Mouse (Mus musculus) lung, embryonic 16.5 days (tissue): ENCODE data around the gene Slc39a8. TPM values are rescaled to one million over a fixed set of nuclear protein-coding genes. Genes with fewer than 3 reads are reported as not detected.

Experiments
- ATAC-seq: fragments of 200-750 bp; cut with Nextera tagmentation; 2 replicates; pipeline ENCODE4 v1.8.0; 2017; ENCODE audit warnings: low read depth, mild to moderate bottlenecking, moderate library complexity
- H3K27ac ChIP-seq: fragments of 300-500 bp; sonication (generic); 2 replicates; pipeline ENCODE4 v1.5.1; 2014; ENCODE audit warnings: mild to moderate bottlenecking, control low read depth, low read length
- H3K27me3 ChIP-seq: fragments of 300-500 bp; sonication (generic); 2 replicates; pipeline ENCODE4 v1.6.1; 2014; ENCODE audit warnings: low read depth, low read length, mixed read lengths; ENCODE audit not compliant: control insufficient read depth, insufficient read depth
- H3K36me3 ChIP-seq: fragments of 300-500 bp; sonication (generic); 2 replicates; pipeline ENCODE4 v1.6.1; 2014; ENCODE audit warnings: low read length; ENCODE audit not compliant: control insufficient read depth, insufficient read depth
- H3K4me1 ChIP-seq: fragments of 300-500 bp; sonication (generic); replicated peaks from 2 replicates; pipeline ENCODE4 v1.6.1; 2014; ENCODE audit warnings: low read length, mixed read lengths; ENCODE audit not compliant: control insufficient read depth, insufficient read depth
- H3K4me2 ChIP-seq: fragments of 300-500 bp; sonication (generic); 2 replicates; pipeline ENCODE4 v1.6.1; 2014; ENCODE audit warnings: low read depth, low read length, control low read depth
- H3K4me3 ChIP-seq: fragments of 300-500 bp; sonication (generic); 2 replicates; pipeline ENCODE4 v1.5.1; 2014; ENCODE audit warnings: mild to moderate bottlenecking, low read length, control low read depth
- H3K9ac ChIP-seq: fragments of 300-500 bp; sonication (generic); 2 replicates; pipeline ENCODE4 v1.6.1; 2014; ENCODE audit warnings: low read length, control low read depth
- H3K9me3 ChIP-seq: fragments of 300-500 bp; sonication (generic); 2 replicates; pipeline ENCODE4 v1.6.1; 2016; ENCODE audit warnings: low read length; ENCODE audit not compliant: control insufficient read depth
- WGBS: fragments of 180-500 bp; shearing (Covaris S2); extraction: QIAGEN DNeasy Blood & Tissue Kit; methylation state at CpG from one replicate; pipeline ENCODE4 v1.1.7; 2014; 5-methylcytosine and 5-hydroxymethylcytosine counted together
- polyA plus RNA-seq: library from polyadenylated mRNA; unstranded; fragments of >200 nt; fragmentation: Nextera tagmentation; extraction: Ambion mirVana; gene quantifications from 2 replicates; pipeline ENCODE4 v1.2.1, GENCODE M21; 2015

Gene Slc39a8
- polyA plus RNA-seq, 1 experiment from 2014 or later: 20.2 TPM

DNA sequence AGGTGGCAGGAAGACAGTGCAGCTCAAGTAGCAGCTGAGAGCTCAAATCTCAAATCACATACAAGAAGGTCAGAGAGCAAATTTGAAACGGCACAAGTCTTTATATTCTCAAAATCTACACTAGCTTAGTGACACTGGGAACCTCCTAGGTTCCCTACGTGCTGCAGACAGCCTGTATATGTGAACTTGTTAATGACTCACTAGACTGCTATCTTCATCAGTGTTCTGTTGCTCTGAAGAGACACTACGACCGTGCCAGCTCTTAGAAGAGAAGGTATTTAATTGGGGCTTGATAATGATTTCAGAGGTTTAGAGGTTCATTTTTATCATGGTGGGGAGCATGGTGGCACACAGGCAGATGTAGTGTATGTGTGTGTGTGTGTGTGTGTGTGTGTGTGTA lies 94.2 kb downstream of the Slc39a8 start:
- H3K9ac ChIP-seq: no peak overlapping the region
- no peak for ATAC-seq
- WGBS: 53% methylated on average over 4 of the region's 4 CpGs
- no peak overlapping the region for H3K4me2 ChIP-seq
- H3K27ac ChIP-seq: no peak overlapping the region
- no peaks in the 10 kb centered on the region for H3K9me3 ChIP-seq
- H3K27me3 ChIP-seq: no peaks in the 10 kb centered on the region
- H3K4me3 ChIP-seq: no peak overlapping the region
- no peaks in the 10 kb centered on the region for H3K36me3 ChIP-seq
- H3K4me1 ChIP-seq: no peaks in the 10 kb centered on the region

DNA sequence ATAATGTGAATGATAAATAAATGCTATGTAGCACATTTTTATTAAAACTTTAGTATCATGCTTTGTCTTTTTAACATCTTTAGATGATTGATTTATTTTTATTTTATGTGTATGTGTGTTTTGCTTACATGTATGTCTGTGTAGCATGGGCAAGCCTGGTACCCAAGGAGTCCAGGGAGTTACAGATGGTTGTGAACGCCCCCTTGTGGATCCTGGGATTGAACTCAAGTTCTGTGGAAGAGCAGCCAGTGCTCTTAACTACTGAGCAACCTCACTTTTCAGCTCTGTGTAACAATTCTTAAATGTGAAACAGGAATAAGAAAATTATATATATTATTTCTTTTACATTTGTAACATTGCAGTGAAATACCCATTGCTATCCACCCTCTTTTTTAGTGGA lies 101.7 kb downstream of the Slc39a8 start:
- Histone ChIP-seq H3K27ac (no peak overlapping the region), H3K36me3 (no peaks in the 10 kb centered on the region), H3K4me3 (no peak overlapping the region), H3K4me2 (no peak overlapping the region), H3K9ac (no peak overlapping the region), H3K9me3 (no peaks in the 10 kb centered on the region), H3K27me3 (no peaks in the 10 kb centered on the region), H3K4me1 (no peaks in the 10 kb centered on the region)
- no peak for ATAC-seq
- 20% methylated on average over 1 of the region's 1 CpGs for WGBS

DNA sequence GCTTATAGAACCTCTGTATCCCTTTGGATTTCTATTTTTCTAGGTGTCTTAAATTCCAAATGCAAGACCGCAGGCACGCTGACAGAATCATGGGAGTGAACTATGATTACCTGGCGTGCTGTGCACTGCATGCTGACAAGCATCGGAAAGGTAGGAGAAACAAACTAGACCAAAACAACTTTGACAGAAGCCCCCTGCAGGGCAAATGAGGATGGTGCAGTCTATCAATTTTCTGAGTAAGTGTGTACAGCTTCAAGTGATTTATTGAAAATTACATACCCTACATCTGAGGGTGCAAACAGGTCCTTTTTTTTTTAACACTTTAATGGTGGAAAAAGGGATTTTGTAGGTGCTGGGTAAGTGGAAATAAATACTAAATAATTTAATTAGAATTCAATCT lies 103.1 kb downstream of the Slc39a8 start:
- H3K27me3 ChIP-seq: no peaks in the 10 kb centered on the region
- ATAC-seq: no peak
- H3K4me3 ChIP-seq: no peak overlapping the region
- no peak overlapping the region for H3K27ac ChIP-seq
- H3K4me2 ChIP-seq: no peak overlapping the region
- 86% methylated on average over 4 of the region's 4 CpGs for WGBS
- H3K4me1 ChIP-seq: no peaks in the 10 kb centered on the region
- H3K9ac ChIP-seq: no peak overlapping the region
- no peaks in the 10 kb centered on the region for H3K9me3 ChIP-seq
- no peaks in the 10 kb centered on the region for H3K36me3 ChIP-seq

DNA sequence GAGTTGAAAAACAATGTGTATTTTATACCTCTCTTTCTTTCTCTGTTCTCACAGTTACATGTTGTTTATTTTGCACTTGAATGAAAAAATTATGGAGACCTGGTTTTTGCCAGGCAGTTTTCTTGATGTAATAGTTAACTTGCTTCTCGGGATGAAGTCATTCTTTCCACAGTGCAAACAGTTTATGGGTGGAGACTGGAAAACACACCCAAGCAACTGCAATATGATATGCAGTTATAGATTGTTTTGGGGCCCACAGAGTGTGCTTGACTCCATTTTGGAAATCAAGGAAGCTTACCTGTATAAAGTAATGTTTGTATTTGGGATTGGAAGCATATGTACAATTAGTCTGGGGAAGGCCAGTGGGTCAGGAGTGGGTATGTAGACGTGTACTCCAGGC lies 112.4 kb downstream of the Slc39a8 start:
- H3K4me2 ChIP-seq: no peak overlapping the region
- no peaks in the 10 kb centered on the region for H3K9me3 ChIP-seq
- 57% methylated on average over 2 of the region's 2 CpGs for WGBS
- no peak overlapping the region for H3K9ac ChIP-seq
- H3K27me3 ChIP-seq: no peaks in the 10 kb centered on the region
- no peak for ATAC-seq
- H3K36me3 ChIP-seq: no peaks in the 10 kb centered on the region
- no peak overlapping the region for H3K27ac ChIP-seq
- no peaks in the 10 kb centered on the region for H3K4me1 ChIP-seq
- no peak overlapping the region for H3K4me3 ChIP-seq

Other genes starting within 250 kb of the Slc39a8 start
- 26.8 and 29.0 TPM in 2 replicates for gene Nfkb1, start 133.7 kb upstream of the Slc39a8 start, polyA plus RNA-seq